Mouse (Mus musculus) cerebellum, adult 8-10 months (tissue): Measurements from ENCODE around the gene Hsd17b3.
A peak's percentile ranks its signal among the peaks of the same experiment; 100 is the strongest.
"Not testable (repeated sequence)": the region's sequence is repeated elsewhere in the genome, so short reads cannot be mapped to it uniquely, and the experiment has no call there.

Experiments used
- DNase-seq: peaks from one replicate; pipeline ENCODE4 v3.0.0; 2022

The Hsd17b3 gene

DNA sequence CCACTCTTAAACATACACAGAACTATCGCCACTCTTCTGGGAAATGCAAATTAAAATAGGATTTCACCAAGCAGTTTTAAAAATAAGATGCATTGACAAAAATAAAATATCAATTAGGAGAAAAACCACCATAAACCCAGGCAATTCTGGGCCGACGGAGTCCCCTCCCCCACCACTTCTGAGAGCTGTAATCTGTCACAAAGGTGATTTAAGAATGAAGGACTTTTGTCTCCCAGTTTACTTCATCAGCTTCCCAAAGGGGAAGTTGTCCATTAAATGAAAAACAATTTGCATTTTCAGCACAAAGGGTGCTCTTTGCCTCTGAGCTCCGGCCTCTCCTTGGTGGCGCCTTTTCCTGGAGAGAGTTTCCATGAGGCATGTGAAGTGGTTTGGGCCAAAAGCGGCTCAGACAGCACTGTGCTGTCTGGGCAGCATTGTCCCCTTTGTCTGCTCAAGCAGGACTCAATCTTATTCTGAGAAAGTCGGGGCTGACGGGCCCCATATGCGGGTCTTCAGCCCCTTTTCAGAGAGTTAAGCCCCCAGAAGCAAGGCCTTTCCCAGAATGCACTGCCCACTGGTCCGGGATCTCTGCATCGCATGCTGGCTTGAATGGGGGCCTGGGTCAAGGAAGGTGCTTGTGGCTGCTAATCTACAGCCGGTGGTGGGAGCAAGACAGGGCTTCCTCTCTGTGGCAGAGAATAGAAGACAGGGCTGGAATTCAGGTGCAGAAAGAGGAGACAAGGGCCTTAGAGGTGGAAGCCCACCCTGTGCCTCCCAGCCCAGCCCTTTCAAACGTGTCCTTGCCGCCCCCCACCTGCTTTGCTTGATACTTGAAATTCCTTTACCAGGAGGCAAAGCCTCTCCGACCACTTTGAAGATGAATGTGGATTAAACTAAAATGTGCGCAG lies 7.8 kb downstream of the Hsd17b3 start:
- no peak for DNase-seq

DNA sequence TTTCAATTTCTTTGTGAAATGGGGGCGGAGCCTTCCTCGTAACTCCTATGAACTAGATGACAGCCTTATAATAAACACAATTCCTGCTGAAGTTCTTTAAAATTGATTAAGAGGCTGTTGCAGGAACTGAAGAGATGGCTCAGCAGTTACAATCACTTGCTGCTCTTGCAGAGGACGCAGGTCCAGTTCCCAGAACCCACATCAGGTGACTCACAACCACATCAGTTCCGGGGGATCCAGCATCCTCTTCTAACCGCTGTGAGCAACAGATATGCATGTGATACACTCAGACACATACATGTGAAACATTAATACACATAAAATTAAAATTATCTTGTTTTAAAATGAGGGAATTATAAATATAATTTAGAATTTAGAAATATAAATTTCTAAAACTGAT lies 11.4 kb downstream of the Hsd17b3 start:
- no peak for DNase-seq

- DNase-seq = no peak
These were observed 13.0 kb downstream of the Hsd17b3 start for GRCm38 (mm10) chr13:64076074-64076473.

- no peak for DNase-seq
These were observed 22.4 kb downstream of the Hsd17b3 start for GRCm38 (mm10) chr13:64066653-64067052.

DNA sequence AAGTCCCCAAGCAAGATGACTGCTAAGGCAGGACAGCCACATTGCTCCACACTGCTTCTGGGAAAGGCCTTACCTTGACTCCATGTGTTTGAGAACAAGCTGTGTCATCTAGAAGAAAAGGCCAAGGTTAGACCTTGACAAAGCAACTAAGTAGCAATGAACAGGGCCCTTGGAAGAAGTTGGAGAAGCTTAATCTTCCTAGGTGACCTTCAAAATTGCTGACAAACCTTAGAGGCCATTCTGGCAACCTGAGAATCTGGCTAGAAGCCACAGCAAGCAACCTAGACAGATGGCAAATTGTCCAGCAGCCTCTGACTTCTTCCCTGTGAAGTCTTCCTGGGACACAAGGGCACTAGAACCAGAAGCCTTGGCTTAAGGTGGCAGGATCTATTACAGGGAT lies 24.8 kb downstream of the Hsd17b3 start:
- DNase-seq = no peak

- no peak for DNase-seq
These were observed 28.0 kb downstream of the Hsd17b3 start for GRCm38 (mm10) chr13:64060935-64061506.

GRCm38 (mm10) chr13:64053959-64054358 lies 35.1 kb downstream of the Hsd17b3 start:
- no peak for DNase-seq

- DNase-seq = not testable (repeated sequence)
These were observed 36.7 kb downstream of the Hsd17b3 start for GRCm38 (mm10) chr13:64052281-64052680.

DNA sequence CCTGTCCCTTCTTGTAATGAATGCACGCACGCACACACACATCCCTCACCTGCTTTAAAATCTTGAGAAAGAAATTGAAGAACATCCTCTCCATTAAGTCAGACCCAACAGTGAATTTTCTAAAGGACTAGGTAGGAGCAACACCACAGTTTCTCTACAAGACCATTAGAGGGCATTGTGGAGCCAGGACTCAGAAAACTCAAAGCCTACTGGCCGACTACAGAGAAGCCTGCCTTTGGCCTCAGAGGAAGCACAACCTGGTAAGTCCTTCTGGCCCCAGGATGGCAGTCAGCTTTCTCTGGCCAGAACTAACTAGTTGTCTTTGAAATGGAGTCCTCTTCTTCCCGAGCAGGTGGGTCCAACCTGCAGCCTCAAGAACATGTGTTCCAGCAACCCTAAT lies 38.1 kb downstream of the Hsd17b3 start:
- DNase-seq = no peak

GRCm38 (mm10) chr13:64049535-64049934 lies 39.5 kb downstream of the Hsd17b3 start:
- no peak for DNase-seq

- DNase-seq = no peak
These were observed 40.6 kb downstream of the Hsd17b3 start for GRCm38 (mm10) chr13:64048467-64048866.

- no peak for DNase-seq
These were observed 49.1 kb downstream of the Hsd17b3 start for GRCm38 (mm10) chr13:64039976-64040375.

- no peak for DNase-seq
These were observed 50.9 kb downstream of the Hsd17b3 start for GRCm38 (mm10) chr13:64038114-64038513.

- DNase-seq = peak; percentile 72
These were observed 52.7 kb downstream of the Hsd17b3 start for GRCm38 (mm10) chr13:64036079-64037011.

DNA sequence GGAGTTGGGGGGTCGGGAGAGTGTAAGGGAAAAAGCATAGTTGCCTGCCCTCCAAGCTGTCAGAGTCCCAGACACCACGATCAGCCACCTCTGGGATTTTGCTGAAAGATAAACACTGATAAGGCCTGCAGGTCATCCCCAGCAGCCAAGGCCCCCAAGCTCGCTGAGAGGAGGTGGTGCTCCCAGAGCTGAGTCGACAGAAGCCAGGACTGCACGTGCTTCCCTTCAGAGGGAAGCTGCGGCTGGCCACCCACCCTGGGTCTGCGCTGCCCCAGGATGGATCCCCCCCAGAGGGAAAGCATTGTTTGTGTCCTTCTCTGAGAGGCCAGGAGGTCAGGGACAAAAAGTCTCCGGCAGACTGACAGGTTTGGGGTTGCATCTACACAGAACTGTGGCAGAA lies 54.0 kb downstream of the Hsd17b3 start:
- no peak for DNase-seq

- no peak for DNase-seq
These were observed 55.1 kb downstream of the Hsd17b3 start for GRCm38 (mm10) chr13:64033921-64034320.

- DNase-seq = no peak
These were observed 55.8 kb downstream of the Hsd17b3 start for GRCm38 (mm10) chr13:64033181-64033580.

DNA sequence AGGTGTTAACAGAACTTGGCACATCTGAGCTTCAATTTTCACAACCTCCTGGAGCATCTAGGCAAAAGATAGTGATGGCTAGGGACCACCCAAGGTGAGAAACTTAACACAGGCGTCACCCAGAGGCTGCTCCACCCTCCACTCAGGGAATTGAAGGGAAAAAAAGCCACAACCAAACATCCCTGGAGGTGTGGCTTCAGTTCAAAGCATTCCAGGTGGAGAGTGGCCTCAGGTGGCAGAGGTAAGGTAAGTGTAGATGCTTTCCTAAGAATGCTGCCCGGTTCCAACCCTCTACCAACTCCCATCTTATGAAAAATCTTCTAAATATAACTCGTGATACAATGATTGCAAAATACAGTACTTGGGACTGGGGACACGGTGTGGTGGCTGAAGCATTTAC lies 57.8 kb downstream of the Hsd17b3 start:
- DNase-seq = no peak

- no peak for DNase-seq
These were observed 58.2 kb downstream of the Hsd17b3 start for GRCm38 (mm10) chr13:64030792-64031191.

GRCm38 (mm10) chr13:64024803-64025202 lies 64.2 kb downstream of the Hsd17b3 start:
- no peak for DNase-seq

DNA sequence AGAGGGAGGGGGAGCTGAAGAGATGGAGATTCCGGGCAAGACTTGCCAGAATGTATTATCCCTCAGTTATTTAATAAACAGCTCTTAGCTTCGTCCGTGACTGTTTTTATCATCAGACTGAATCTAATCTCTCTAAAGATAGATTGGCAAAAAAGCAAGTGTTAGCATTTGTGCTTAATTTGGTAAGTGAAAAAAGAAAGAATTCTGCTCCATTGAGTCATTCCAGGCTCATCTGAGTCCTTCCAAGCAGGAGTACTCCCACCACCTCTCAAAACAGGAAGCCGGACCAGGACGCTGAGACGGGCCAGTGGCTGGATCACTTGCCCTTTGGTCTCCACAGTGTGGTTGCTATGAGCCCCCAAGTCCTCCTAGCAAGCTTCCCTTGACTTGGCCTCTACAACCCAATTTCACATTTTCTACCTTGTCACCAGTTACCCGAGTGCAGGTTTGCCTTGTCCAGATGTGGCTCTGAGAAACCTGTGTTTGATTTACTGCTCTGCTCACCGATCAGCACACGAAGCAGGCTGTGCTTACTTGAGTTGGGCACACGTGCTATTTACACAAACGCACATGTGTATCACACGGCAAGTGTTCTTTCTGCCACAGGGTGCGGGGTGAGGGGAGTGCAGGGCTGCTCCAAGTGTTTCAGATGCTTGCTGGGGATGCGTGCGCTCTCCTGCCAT lies 66.1 kb downstream of the Hsd17b3 start:
- no peak for DNase-seq

DNA sequence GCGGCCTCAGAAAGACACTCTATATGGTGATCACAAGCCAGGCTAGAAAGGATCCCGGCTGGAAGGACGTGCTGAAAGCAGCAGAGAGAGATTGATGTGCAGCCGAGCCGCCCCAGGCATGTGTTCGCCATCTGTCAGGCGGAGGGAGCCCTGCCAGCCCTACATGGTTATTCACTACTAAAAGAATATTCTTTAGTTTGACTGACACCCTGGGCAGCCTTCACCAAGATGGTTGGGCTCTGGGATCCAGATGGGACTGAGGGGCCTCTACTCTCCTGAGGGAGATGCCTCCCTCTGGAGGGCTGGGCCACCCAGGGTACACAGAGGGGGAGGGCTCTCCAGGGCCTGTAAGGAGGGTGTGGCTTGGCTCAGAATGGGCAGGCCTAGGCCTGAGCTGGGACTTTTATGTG lies 68.1 kb downstream of the Hsd17b3 start:
- peak; percentile 77 for DNase-seq
